Mouse (Mus musculus) left cerebral cortex, adult 8-10 months (tissue): ENCODE data around the gene Tmem139. TPM values are rescaled to one million over a fixed set of nuclear protein-coding genes. Genes with fewer than 3 reads are reported as not detected.

Source experiments
- DNase-seq, 2 experiments: peaks; one replicate each; pipeline ENCODE4 v3.0.0; 2022; ENCODE audit warnings: low spot score in 2 of 2
- total RNA-seq, 4 experiments: library from RNA; stranded (reverse); gene quantifications; 2 replicates each; pipeline ENCODE4 v1.2.4; 2022

Tmem139 gene
- total RNA-seq = not detected

GRCm38 (mm10) chr6:42261524-42262170 is at the start of gene Tmem139:
Gene Tmem139, plus strand, starts transcription at chr6:42261970.
- no peak for DNase-seq

- DNase-seq = no peak
Measured at GRCm38 (mm10) chr6:42215028-42215427, 46.7 kb upstream of the Tmem139 start, which contains the start of gene Tas2r144. Gene Tas2r144, plus strand, starts transcription at chr6:42215328.

GRCm38 (mm10) chr6:42222286-42222685 is 39.5 kb upstream of the Tmem139 start:
- DNase-seq = no peak

GRCm38 (mm10) chr6:42225046-42225445 is 36.7 kb upstream of the Tmem139 start:
- DNase-seq = no peak

GRCm38 (mm10) chr6:42227240-42228101 is 34.3 kb upstream of the Tmem139 start:
- peak in 1 of 2 experiments; percentile 40 for DNase-seq

GRCm38 (mm10) chr6:42229610-42230009 is 32.2 kb upstream of the Tmem139 start:
- DNase-seq = no peak

- DNase-seq = peak in 1 of 2 experiments; percentile 59
Measured at GRCm38 (mm10) chr6:42231191-42231590, 30.6 kb upstream of the Tmem139 start.

GRCm38 (mm10) chr6:42237276-42237805 is 24.4 kb upstream of the Tmem139 start:
- peak in 1 of 2 experiments; percentile 60 for DNase-seq

- no peak for DNase-seq
Measured at GRCm38 (mm10) chr6:42241311-42242045, 20.3 kb upstream of the Tmem139 start.

- DNase-seq = peak; percentile 28 to 63
Measured at GRCm38 (mm10) chr6:42245711-42246353, 15.9 kb upstream of the Tmem139 start, which contains the start of gene Gstk1. Gene Gstk1, plus strand, starts transcription at chr6:42245935.

- no peak for DNase-seq
Measured at GRCm38 (mm10) chr6:42247173-42247572, 14.6 kb upstream of the Tmem139 start.

- no peak for DNase-seq
Measured at GRCm38 (mm10) chr6:42247981-42248380, 13.8 kb upstream of the Tmem139 start.

- DNase-seq = no peak
Measured at GRCm38 (mm10) chr6:42251791-42252190, 10.0 kb upstream of the Tmem139 start.

GRCm38 (mm10) chr6:42253103-42253502 is 8.7 kb upstream of the Tmem139 start:
- no peak for DNase-seq

- peak in 1 of 2 experiments; percentile 32 for DNase-seq
Measured at GRCm38 (mm10) chr6:42257303-42257863, 4.4 kb upstream of the Tmem139 start.

- DNase-seq = no peak
Measured at GRCm38 (mm10) chr6:42260430-42260829, 1.3 kb upstream of the Tmem139 start.

GRCm38 (mm10) chr6:42264626-42265312 is 3.0 kb downstream of the Tmem139 start, which contains the start of gene Casp2:
Gene Casp2, plus strand, starts transcription at chr6:42264985.
- DNase-seq = peak; percentile 90 to 99

- DNase-seq = no peak
Measured at GRCm38 (mm10) chr6:42265391-42266330, 3.9 kb downstream of the Tmem139 start.

- DNase-seq = no peak
Measured at GRCm38 (mm10) chr6:42270817-42271216, 9.0 kb downstream of the Tmem139 start.
